Mouse (Mus musculus) hindbrain, embryonic 13.5 days (tissue): ENCODE data around the gene Pou2f2. TPM values are rescaled to one million over a fixed set of nuclear protein-coding genes. Genes with fewer than 3 reads are reported as not detected.

Experiments
- ATAC-seq: fragments of 200-750 bp; cut with Nextera tagmentation; 2 replicates; pipeline ENCODE4 v1.8.0; 2017; ENCODE audit warnings: moderate TSS enrichment; ENCODE audit not compliant: low FRiP score
- H3K27ac ChIP-seq: fragments of 300-500 bp; sonication (generic); 2 replicates; pipeline ENCODE4 v1.5.1; 2015; ENCODE audit warnings: inconsistent platforms, mild to moderate bottlenecking, moderate library complexity
- H3K27me3 ChIP-seq: fragments of 300-500 bp; sonication (generic); 2 replicates; pipeline ENCODE4 v1.6.1; 2015; ENCODE audit warnings: mild to moderate bottlenecking, inconsistent platforms
- H3K36me3 ChIP-seq: fragments of 300-500 bp; sonication (generic); 2 replicates; pipeline ENCODE4 v1.6.1; 2015; ENCODE audit warnings: mild to moderate bottlenecking, inconsistent platforms
- H3K4me1 ChIP-seq: fragments of 300-500 bp; sonication (generic); replicated peaks from 2 replicates; pipeline ENCODE4 v1.6.1; 2015; ENCODE audit warnings: inconsistent platforms
- H3K4me2 ChIP-seq: fragments of 300-500 bp; sonication (generic); 2 replicates; pipeline ENCODE4 v1.6.1; 2015; ENCODE audit warnings: inconsistent platforms, mild to moderate bottlenecking, moderate library complexity
- H3K4me3 ChIP-seq: fragments of 300-500 bp; sonication (generic); 2 replicates; pipeline ENCODE4 v1.5.1; 2015; ENCODE audit warnings: mild to moderate bottlenecking, inconsistent platforms
- H3K9ac ChIP-seq: fragments of 300-500 bp; sonication (generic); 2 replicates; pipeline ENCODE4 v1.6.1; 2015; ENCODE audit warnings: mild to moderate bottlenecking, inconsistent platforms
- H3K9me3 ChIP-seq: fragments of 300-500 bp; sonication (generic); 2 replicates; pipeline ENCODE4 v1.6.1; 2016; ENCODE audit warnings: inconsistent platforms
- WGBS: fragments of 180-500 bp; shearing (Covaris S2); methylation state at CpG from one replicate; pipeline ENCODE4 v1.1.7; 2015; 5-methylcytosine and 5-hydroxymethylcytosine counted together
- polyA plus RNA-seq: library from polyadenylated mRNA; unstranded; fragments of >200 nt; fragmentation: Nextera tagmentation; extraction: Ambion mirVana; gene quantifications from 2 replicates; pipeline ENCODE4 v1.2.1, GENCODE M21; 2015

The Pou2f2 gene
- polyA plus RNA-seq, 1 experiment from 2014 or later, result 33.2 TPM

DNA sequence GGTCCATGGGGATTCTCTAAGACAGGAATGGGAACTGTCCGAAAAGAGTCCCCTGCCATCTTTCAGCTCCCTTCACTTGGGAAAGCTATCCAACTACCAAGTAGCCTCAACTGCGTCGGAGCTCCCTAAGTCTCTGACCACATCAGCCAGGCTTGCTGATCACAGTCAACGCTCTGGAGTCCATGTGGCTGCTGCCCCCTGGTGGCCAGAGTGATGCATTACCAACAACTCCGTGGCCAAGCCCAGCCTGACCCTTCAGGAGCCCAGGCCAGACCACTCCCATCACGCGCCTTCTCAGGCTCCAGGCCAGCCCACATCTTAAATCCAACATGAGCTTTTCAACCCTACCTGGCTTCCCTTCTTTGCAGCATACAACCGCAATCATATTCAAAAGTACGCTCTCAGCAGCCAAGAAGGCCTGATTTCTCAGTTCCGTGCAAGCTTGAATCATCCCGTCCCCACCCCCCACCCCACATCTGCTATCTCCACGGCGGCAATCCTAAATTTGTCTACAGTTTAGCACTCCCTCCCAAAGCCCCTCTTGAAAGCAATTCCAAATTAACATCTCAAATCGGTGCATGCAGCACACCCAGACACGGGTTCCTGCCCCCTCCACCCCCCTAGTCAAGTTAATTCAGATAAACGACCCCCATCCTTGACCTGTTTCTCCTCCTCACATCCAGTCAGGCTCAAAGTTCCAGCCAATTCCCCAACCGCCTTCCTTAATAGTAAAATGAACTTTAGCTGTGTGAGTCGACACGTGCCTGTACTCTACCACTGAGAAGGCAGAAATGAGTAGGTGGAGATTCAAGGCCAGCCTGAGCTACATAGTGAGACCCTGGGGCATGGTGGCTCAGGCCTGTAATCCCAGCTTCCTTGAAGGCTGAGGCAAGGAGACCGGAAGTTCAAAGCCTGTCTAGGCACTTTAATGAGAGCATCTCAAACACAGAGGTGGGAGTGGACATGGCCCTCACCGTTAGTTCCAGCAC is 8.4 kb upstream of the Pou2f2 start:
- Histone ChIP-seq H3K9ac (no peak overlapping the region), H3K27ac (no peak overlapping the region), H3K36me3 (no peaks in the 10 kb centered on the region), H3K27me3 (peaks cover 24% of the 10 kb centered on the region), H3K4me2 (peak overlapping the region; percentile 13; the same call in 1 of the 2 replicates), H3K4me1 (no peaks in the 10 kb centered on the region), H3K4me3 (no peak overlapping the region), H3K9me3 (no peaks in the 10 kb centered on the region)
- WGBS, result 30% methylated on average over 21 of the region's 21 CpGs
- ATAC-seq, result peak; percentile 82

GRCm38 (mm10) chr7:25184091-25184490 is 4.6 kb upstream of the Pou2f2 start:
- H3K4me2 ChIP-seq, result no peak overlapping the region
- 79% methylated on average over 6 of the region's 6 CpGs for WGBS
- no peak for ATAC-seq
- H3K36me3 ChIP-seq, result no peaks in the 10 kb centered on the region
- peaks cover 51% of the 10 kb centered on the region for H3K27me3 ChIP-seq
- no peak overlapping the region for H3K27ac ChIP-seq
- H3K9ac ChIP-seq, result no peak overlapping the region
- no peaks in the 10 kb centered on the region for H3K9me3 ChIP-seq
- H3K4me1 ChIP-seq, result peaks cover 23% of the 10 kb centered on the region
- H3K4me3 ChIP-seq, result no peak overlapping the region

DNA sequence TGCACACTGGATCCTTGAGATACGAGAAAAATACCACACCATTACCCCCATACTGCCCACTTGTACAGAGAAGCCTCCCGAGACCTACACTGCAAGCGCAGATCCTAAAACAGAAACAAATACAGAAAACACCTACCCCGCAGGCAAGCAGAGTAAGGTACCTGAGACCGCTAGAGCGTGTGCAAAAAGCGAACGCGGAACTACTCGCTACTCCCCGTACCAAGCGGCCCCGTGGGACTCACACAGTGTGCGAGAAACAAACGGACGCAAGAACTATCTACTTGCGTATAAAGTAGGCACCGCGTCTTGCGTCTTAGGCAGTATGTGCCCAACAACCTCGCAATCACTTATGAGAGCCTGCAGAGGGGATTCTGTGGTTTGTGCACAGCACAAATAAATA is 2.3 kb upstream of the Pou2f2 start:
- Histone ChIP-seq H3K9ac (peak overlapping the region; percentile 49), H3K4me2 (peak overlapping the region; percentile 84), H3K27ac (no peak overlapping the region), H3K9me3 (no peaks in the 10 kb centered on the region), H3K27me3 (peaks cover 54% of the 10 kb centered on the region), H3K36me3 (no peaks in the 10 kb centered on the region), H3K4me3 (peak overlapping the region; percentile 68), H3K4me1 (peaks cover 39% of the 10 kb centered on the region)
- no peak for ATAC-seq
- WGBS, result 3% methylated on average over 21 of the region's 21 CpGs

- Histone ChIP-seq H3K27ac (no peak overlapping the region; the same call in 1 of the 2 replicates), H3K9ac (peak overlapping the region; percentile 49), H3K27me3 (peaks cover 54% of the 10 kb centered on the region), H3K4me3 (peak overlapping the region; percentile 68), H3K36me3 (no peaks in the 10 kb centered on the region), H3K4me1 (peaks cover 44% of the 10 kb centered on the region), H3K9me3 (no peaks in the 10 kb centered on the region), H3K4me2 (peak overlapping the region; percentile 84)
- 0 out of 2 replicates have a peak, but pooled peaks have one; percentile 3 for ATAC-seq
- WGBS, result under 1% methylated on average over 15 of the region's 15 CpGs
These were observed 1.8 kb upstream of the Pou2f2 start for GRCm38 (mm10) chr7:25181331-25181790.

- peak overlapping the region; percentile 68 for H3K4me3 ChIP-seq
- H3K27me3 ChIP-seq, result peaks cover 52% of the 10 kb centered on the region
- peak overlapping the region; percentile 99 for H3K27ac ChIP-seq
- H3K4me2 ChIP-seq, result peak overlapping the region; percentile 84
- ATAC-seq, result no peak
- no peaks in the 10 kb centered on the region for H3K9me3 ChIP-seq
- peaks cover 52% of the 10 kb centered on the region for H3K4me1 ChIP-seq
- no peaks in the 10 kb centered on the region for H3K36me3 ChIP-seq
- WGBS, result 5% methylated on average over 6 of the region's 6 CpGs
- H3K9ac ChIP-seq, result peak overlapping the region; percentile 94
These were observed 986 bp upstream of the Pou2f2 start for GRCm38 (mm10) chr7:25180512-25180911.

DNA sequence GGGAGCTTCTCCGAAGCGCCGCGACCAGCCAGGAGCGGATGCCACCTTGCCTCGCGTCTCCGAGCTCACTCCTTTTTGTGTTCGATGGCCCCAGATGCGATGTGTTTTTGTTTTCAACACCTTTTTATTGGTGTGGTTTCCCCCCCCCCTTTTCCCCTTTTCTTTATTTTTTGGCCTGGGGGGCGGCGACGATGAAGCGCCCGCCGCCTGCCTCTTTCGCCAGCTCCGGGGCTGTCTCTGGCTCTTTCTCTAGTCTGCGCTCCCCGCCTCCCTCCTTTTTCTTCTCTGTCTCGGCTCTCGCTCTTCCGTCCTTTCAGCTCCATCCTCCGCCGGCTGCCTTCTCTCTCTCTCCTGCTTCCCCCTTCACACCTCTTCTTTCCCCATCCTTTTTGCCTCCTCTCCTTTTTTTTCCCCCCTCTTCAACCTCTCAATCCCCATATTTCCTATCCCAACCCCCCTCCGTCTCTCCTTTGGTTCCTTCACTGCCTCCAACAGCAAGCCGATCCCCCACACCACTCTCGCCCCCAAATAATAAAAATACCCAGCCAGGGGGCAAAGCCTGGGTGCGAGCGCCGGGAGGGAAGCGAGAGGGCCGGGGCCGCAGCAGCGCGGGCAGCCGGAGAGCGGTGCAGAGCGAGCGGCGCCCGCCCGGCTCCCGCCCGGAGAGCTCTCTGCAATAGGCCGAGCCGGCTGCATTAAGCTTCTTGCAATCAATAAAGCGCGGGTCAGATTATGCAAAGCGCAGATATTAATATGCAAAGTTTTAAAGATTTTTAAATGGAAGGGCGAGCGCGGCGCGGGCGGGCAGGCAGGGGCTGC is 530 bp downstream of the Pou2f2 start:
- WGBS, result 1% methylated on average over 55 of the region's 56 CpGs
- Histone ChIP-seq H3K4me3 (peak overlapping the region; percentile 68), H3K9me3 (no peaks in the 10 kb centered on the region), H3K9ac (peak overlapping the region; percentile 94), H3K27ac (peak overlapping the region; percentile 99), H3K4me2 (peak overlapping the region; percentile 84), H3K36me3 (no peaks in the 10 kb centered on the region), H3K27me3 (peaks cover 42% of the 10 kb centered on the region), H3K4me1 (peaks cover 67% of the 10 kb centered on the region)
- peak; percentile 82 for ATAC-seq

DNA sequence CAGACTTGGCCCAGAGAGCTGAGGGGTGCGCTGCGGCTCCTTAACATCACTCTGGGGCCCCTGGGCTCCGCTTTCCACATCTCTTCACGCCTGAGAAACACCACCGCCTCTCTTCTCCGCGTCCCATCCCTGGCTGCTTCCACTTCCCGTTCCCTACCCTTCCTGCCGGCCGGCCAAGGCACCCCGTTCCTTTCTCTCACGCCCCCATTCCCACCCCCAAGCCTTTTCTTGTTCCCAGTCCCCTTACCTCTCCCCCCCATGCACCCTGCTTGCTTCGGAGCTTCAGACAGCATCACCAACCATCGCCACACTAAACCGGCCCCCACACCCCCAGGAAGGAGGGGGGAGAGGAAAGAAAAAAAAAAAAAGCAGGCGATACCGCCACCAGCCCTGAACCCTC is 1.2 kb downstream of the Pou2f2 start:
- Histone ChIP-seq H3K9me3 (no peaks in the 10 kb centered on the region), H3K4me2 (peak overlapping the region; percentile 84), H3K27me3 (peaks cover 36% of the 10 kb centered on the region), H3K27ac (peak overlapping the region; percentile 99), H3K4me1 (peaks cover 74% of the 10 kb centered on the region), H3K36me3 (no peaks in the 10 kb centered on the region), H3K9ac (peak overlapping the region; percentile 94), H3K4me3 (peak overlapping the region; percentile 68)
- no peak for ATAC-seq
- under 1% methylated on average over 17 of the region's 17 CpGs for WGBS

DNA sequence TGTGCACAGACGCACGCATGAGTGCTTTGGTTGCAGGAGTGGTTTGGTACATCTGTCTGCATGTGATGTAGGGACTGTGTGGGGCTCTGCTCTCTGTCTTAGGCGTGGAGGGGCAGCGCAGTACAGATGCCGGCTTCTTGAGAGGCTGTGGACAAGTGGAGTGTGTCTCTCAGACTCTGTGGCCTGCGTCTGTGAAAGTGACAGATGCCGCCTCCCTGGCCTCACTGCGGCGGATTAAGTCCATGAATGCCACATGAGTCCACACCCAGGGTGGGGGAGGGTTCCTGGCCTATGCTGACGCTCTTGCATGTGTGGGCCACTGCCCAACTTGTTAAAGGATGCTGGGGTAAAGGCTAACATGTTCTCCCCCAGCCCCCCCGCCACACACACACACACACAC is 5.2 kb downstream of the Pou2f2 start:
- H3K9me3 ChIP-seq, result no peaks in the 10 kb centered on the region
- peak overlapping the region; percentile 41 for H3K4me2 ChIP-seq
- no peak for ATAC-seq
- H3K27me3 ChIP-seq, result 0 out of 2 replicates have a peak, but pooled peaks cover 9% of the 10 kb centered on the region
- 43% methylated on average over 10 of the region's 11 CpGs for WGBS
- peaks cover 79% of the 10 kb centered on the region for H3K4me1 ChIP-seq
- no peaks in the 10 kb centered on the region for H3K36me3 ChIP-seq
- peak overlapping the region; percentile 99 for H3K27ac ChIP-seq
- H3K9ac ChIP-seq, result peak overlapping the region; percentile 51
- H3K4me3 ChIP-seq, result 0 out of 2 replicates have a peak overlapping the region, but pooled peaks have one; percentile 12

DNA sequence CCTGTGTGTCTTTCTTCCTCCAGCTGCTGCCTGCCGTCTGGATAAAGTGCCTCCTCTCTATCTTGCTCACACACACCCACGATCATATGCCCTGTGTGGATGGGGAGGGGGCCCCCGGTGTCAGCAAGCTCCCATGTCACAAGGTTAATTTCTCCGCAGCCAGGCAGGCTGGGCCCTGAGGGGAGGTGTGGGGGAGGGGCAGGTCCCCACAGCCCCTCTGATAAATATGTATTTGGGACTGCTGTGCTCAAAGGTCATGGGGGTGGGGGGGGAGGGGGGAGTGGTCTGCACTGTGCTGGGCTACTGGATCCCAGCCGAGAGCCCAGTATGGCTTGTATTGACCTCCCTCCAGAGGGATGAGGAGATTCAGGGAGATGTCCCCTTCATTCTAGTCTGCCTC is 6.9 kb downstream of the Pou2f2 start:
- Histone ChIP-seq H3K27ac (peak overlapping the region; percentile 99), H3K36me3 (no peaks in the 10 kb centered on the region), H3K4me3 (no peak overlapping the region), H3K27me3 (0 out of 2 replicates have a peak, but pooled peaks cover 7% of the 10 kb centered on the region), H3K4me2 (peak overlapping the region; percentile 41), H3K9me3 (no peaks in the 10 kb centered on the region), H3K4me1 (peaks cover 72% of the 10 kb centered on the region), H3K9ac (peak overlapping the region; percentile 68)
- WGBS, result 22% methylated on average over 5 of the region's 5 CpGs
- ATAC-seq, result no peak

- Histone ChIP-seq H3K4me2 (no peak overlapping the region), H3K36me3 (no peaks in the 10 kb centered on the region), H3K9me3 (no peaks in the 10 kb centered on the region), H3K27me3 (0 out of 2 replicates have a peak, but pooled peaks cover 3% of the 10 kb centered on the region), H3K4me3 (no peak overlapping the region), H3K9ac (no peak overlapping the region), H3K4me1 (peaks cover 51% of the 10 kb centered on the region), H3K27ac (no peak overlapping the region)
- 44% methylated on average over 3 of the region's 3 CpGs for WGBS
- no peak for ATAC-seq
These were observed 8.9 kb downstream of the Pou2f2 start for GRCm38 (mm10) chr7:25170583-25170982.

DNA sequence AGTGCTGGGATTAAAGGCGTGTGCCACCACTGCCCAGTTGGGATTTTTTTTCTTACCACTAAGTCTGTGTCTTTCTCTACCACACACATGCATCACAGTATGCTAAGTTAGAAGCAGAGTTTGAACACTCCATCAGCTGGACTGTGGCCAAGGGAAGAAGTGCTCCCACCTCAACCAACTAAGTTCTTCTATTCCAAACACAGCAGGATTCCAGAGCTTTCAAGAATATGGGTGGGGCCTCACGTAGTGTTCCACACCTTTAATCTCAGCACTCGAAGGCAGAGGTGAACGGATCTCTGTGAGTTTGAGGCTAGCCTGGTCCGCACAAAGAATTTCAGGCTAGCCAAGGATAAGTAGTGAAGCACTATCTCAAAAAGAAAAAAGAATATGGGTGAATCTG is 13.4 kb downstream of the Pou2f2 start:
- Histone ChIP-seq H3K27ac (no peak overlapping the region), H3K4me1 (peaks cover 22% of the 10 kb centered on the region), H3K9ac (no peak overlapping the region), H3K27me3 (0 out of 2 replicates have a peak, but pooled peaks cover 3% of the 10 kb centered on the region), H3K4me3 (no peak overlapping the region), H3K9me3 (no peaks in the 10 kb centered on the region), H3K4me2 (no peak overlapping the region), H3K36me3 (no peaks in the 10 kb centered on the region)
- WGBS, result 87% methylated on average over 5 of the region's 5 CpGs
- no peak for ATAC-seq
